Mouse (Mus musculus) liver, embryonic 14.5 days (tissue): ENCODE results near the gene Lrrc42.

Source experiments
- CTCF ChIP-seq: IDR thresholded peaks from 2 replicates; pipeline ENCODE4 v1.5.1; 2016; ENCODE audit warnings: antibody characterized with exemption, low read depth, control low read depth
- EP300 ChIP-seq: IDR thresholded peaks from 2 replicates; pipeline ENCODE4 v1.6.1; 2016; ENCODE audit warnings: antibody characterized with exemption, low read depth

- TF ChIP-seq CTCF = no peak
- TF ChIP-seq EP300 = no peak
Observed at GRCm38 (mm10) chr4:107223225-107224204, 29.8 kb downstream of the Lrrc42 start.
